Mouse (Mus musculus) kidney, adult 8-10 months (tissue): ENCODE measurements at regions not wholly inside any gene's neighbourhood (a gene's known extent, or its start where the extent isn't known, plus 50 kb on each side); places are given as distances from the start of the nearest gene placed in this dataset.

Experiments
- DNase-seq, 2 experiments: peaks; one replicate each; pipeline ENCODE4 v3.0.0; 2022

DNA sequence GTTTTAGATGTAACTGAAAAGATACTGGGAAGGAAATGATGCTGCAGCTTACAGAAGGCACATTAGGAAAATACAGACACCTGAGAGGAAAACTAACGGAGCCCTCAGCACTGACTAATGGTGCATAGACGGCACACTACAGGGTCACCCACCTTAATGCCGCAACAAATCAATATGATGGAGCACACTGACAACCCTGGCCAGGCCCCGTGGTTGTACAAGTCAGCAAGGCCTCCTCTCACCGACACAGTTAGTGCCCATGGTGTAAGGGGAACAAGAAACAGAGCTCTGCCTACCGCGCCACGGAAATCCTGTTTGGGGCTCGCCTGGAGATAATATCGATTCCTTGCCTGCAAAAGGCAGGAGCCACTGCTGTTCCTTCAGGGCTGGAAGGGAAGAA, 273.9 kb downstream of the Prim2 start:
- no peak for DNase-seq

DNA sequence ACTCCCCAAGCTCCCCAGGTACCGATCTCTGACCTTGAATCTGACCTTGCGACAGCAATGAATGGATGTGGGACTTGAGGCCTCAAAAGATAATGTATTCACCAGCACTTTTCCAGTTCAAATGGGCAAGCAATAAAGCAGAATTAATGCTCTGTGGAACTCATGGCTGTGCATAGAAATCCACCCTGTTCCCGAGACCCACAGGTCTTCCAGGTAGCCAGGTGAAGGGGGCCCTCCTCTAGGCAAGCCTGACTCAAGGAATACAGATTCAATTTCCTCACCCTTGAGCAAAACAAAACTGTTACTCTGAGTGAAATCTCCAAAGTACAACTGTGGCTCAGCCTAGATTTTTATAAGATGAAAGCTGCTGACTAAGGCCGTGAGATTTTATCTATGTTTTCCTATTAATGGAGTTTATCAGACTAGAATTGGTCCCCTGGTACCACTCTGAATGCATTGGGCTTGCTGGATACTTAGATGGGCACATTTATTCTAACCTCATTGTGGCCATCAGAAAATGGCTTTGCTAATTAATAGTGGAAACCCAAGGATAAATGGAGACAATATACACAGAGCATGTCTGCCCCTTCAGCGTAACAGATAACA, 274.5 kb downstream of the Prim2 start:
- DNase-seq, result peak in 1 of 2 experiments; percentile 51

DNA sequence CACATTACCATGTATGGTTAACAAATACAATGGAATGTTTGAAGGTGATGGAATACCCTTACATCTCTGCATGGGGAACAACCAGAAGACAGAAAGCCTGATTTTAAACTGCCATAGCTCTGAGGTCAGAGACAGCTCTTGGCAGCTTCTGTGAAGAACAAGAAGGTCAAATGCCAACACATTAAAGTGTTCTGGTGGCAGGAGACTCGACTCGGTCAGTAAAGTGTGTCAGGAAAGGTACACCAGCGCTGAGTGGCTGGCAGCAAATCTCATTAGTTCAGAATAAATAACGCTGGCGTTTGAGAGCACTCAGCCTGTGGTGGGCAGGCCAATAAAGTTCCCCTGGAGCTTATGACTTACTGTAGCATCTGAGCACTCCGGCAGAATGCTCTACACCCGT, 298.8 kb downstream of the Prim2 start:
- DNase-seq, result no peak

DNA sequence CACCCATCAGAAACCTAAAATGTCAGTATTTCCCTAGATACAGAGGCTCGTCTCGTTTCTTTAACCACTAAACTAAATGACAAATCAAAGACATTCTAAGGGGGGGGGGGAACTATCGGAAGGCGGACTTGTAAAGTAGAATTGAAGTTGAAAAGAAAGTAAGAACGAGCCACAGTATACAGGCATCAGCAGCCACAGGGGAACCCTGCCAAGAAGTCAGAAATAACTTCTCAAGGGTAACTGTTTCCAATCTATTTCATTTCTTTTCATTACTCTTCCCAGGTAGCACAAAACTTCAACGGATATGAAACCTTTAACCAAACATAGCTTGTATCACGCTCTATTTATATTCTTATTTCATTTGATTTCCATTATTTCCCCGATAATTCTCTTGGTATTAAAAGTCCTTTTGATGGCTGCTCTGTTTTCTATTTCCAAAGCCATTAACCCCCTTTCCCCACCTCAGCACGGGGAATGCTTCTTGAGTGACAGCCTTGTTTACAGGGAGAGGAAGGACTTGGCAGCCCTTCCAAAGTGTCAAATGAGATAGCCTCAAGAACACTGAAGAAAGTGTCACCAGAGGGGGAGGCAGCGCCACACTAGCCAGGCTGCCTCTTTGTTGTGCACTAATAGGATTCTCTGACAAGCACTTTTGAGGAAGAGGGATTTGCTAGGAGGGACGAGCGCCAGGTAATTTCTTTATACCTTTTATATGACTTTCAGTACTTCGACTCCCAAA, 306.7 kb downstream of the Prim2 start:
- DNase-seq, result no peak

DNA sequence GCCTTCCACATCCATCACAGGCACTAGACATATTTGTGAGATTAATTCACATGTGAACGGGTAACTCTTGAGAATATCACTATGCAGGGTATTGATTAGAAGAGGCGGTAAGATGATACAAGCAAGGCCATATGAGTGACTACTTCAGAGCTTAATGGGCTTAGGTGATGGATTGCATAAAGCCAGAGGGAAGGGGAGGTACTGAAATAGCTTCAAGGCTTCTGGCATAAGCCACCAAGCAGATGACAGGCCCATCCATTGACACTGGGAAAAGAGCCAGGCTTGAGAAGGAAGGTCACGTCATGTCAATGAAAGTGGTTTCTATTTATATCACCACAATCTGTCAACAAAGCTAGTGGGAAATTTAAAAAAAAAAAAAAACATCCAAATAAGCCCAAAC, 335.5 kb downstream of the Prim2 start:
- DNase-seq, result no peak
